Mouse (Mus musculus): Measurements from ENCODE around the gene Muc5ac.

GRCm38 (mm10) chr7:141836423-141836822 is 47.7 kb downstream of the Muc5ac start:
- TF ChIP-seq CTCF (conservative IDR thresholded peaks at IDR 0.05; ENCODE audit: low read length) (no peak), NANOG (IDR thresholded peaks at IDR 0.05; ENCODE audit: borderline replicate concordance, low read length) (no peak), POU5F1 (IDR thresholded peaks at IDR 0.05; ENCODE audit: borderline replicate concordance, low read length) (no peak)
